Mouse (Mus musculus) lung, postnatal 0 days (tissue): ENCODE data around the gene S1pr4.

Experiments used
- CTCF ChIP-seq: IDR thresholded peaks from 2 replicates; pipeline ENCODE4 v1.5.1; 2016; ENCODE audit warnings: antibody characterized with exemption, mild to moderate bottlenecking
- EP300 ChIP-seq: IDR thresholded peaks from 2 replicates; pipeline ENCODE4 v1.6.1; 2016; ENCODE audit warnings: antibody characterized with exemption, mild to moderate bottlenecking, control low read depth

DNA sequence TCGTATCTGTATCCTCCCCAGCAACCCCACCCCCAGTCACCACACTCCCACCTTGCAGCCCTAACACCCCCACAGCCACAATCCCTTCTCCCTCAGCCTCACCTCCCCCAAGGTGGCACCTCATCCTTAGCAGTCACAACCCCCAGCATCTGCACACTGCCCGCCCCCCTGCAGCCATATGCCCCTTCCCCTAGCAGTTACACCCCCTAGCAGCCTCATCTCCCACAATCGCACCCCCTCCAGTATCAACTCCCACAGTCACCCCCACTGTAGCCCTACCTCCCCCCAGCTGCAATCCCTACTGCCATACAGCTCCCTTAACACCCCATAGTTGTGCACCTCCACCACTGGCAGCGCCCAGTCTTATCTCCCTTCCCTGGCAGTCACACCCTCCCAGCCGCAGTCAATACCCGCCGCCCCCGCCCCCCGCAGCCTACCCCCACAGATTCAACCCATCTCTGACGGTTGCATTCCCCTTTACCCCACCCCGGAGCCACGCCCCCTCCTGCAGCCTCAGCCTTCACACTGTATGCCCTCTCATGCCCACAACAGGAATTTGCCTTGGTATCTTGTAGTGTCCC, 42.9 kb downstream of the S1pr4 start:
- TF ChIP-seq CTCF (no peak), EP300 (no peak)
